Mouse (Mus musculus) stomach, embryonic 16.5 days (tissue): ENCODE measurements around the gene Oxct2b. TPM values are rescaled to one million over a fixed set of nuclear protein-coding genes. Genes with fewer than 3 reads are reported as not detected.

Source experiments
- ATAC-seq: fragments of 200-750 bp; cut with Nextera tagmentation; 2 replicates; pipeline ENCODE4 v1.8.0; 2017; ENCODE audit warnings: moderate number of reproducible peaks, moderate TSS enrichment; ENCODE audit not compliant: insufficient read depth, low FRiP score
- H3K27ac ChIP-seq: fragments of 300-500 bp; sonication (generic); 2 replicates; pipeline ENCODE4 v1.5.1; 2014; ENCODE audit warnings: low read length
- H3K27me3 ChIP-seq: fragments of 300-500 bp; sonication (generic); 2 replicates; pipeline ENCODE4 v1.6.1; 2014; ENCODE audit warnings: low read length, control low read depth, mixed read lengths; ENCODE audit not compliant: control insufficient read depth, insufficient read depth
- H3K36me3 ChIP-seq: fragments of 300-500 bp; sonication (generic); 2 replicates; pipeline ENCODE4 v1.6.1; 2014; ENCODE audit warnings: low read length; ENCODE audit not compliant: control insufficient read depth, insufficient read depth
- H3K4me1 ChIP-seq: fragments of 300-500 bp; sonication (generic); 2 replicates; pipeline ENCODE4 v1.6.1; 2014; ENCODE audit warnings: low read length, control low read depth, mixed read lengths; ENCODE audit not compliant: control insufficient read depth, insufficient read depth
- H3K4me2 ChIP-seq: fragments of 300-500 bp; sonication (generic); 2 replicates; pipeline ENCODE4 v1.6.1; 2014; ENCODE audit warnings: low read depth, low read length, mixed read lengths
- H3K4me3 ChIP-seq: fragments of 300-500 bp; sonication (generic); replicated peaks from 2 replicates; pipeline ENCODE4 v1.5.1; 2014; ENCODE audit warnings: mild to moderate bottlenecking, low read length
- H3K9ac ChIP-seq: fragments of 300-500 bp; sonication (generic); 2 replicates; pipeline ENCODE4 v1.6.1; 2014; ENCODE audit warnings: low read length
- H3K9me3 ChIP-seq: fragments of 300-500 bp; sonication (generic); replicated peaks from 2 replicates; pipeline ENCODE4 v1.6.1; 2016; ENCODE audit warnings: low read length, control low read depth; ENCODE audit not compliant: control insufficient read depth
- WGBS: fragments of 180-500 bp; shearing (Covaris S2); extraction: QIAGEN DNeasy Blood & Tissue Kit; methylation state at CpG from one replicate; pipeline ENCODE4 v1.1.7; 2014; 5-methylcytosine and 5-hydroxymethylcytosine counted together
- polyA plus RNA-seq: library from polyadenylated mRNA; unstranded; fragments of >200 nt; fragmentation: Nextera tagmentation; extraction: Ambion mirVana; gene quantifications from 2 replicates; pipeline ENCODE4 v1.2.1, GENCODE M21; 2015

Oxct2b gene
- polyA plus RNA-seq, 1 experiment from 2014 or later = not detected

DNA sequence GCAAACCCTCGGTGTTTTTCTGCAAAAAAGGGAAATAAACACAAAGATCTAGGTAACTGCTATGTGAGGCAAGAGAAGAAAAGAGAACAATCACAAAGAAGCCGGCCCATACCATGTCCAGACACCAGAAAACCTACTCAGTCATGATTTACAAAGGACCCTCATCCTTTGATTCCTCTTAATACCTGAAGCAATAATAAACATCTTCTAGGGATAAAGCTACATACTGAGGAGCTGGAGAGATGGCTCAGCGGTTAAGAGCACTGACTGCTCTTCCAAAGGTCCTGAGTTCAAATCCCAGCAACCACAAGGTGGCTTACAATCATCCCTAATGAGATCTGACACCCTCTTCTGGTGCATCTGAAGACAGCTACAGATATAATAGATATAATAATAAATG, 21.5 kb downstream of the Oxct2b start:
- Histone ChIP-seq H3K27me3 (no peaks in the 10 kb centered on the region), H3K36me3 (peaks cover 14% of the 10 kb centered on the region; the same call in 1 of the 2 replicates), H3K9ac (no peak overlapping the region), H3K9me3 (no peaks in the 10 kb centered on the region), H3K27ac (no peak overlapping the region), H3K4me2 (no peak overlapping the region), H3K4me3 (no peak overlapping the region), H3K4me1 (peaks cover 10% of the 10 kb centered on the region)
- ATAC-seq = no peak
- 81% methylated on average over 3 of the region's 3 CpGs for WGBS

- H3K9ac ChIP-seq = peak within 1 kb of the TSS; percentile 76
- ATAC-seq = peak; percentile 98
- no peaks in the 10 kb centered on the region for H3K27me3 ChIP-seq
- H3K4me3 ChIP-seq = peak within 1 kb of the TSS; percentile 65
- H3K4me1 ChIP-seq = peaks cover 10% of the 10 kb centered on the region
- 0 out of 2 replicates have a peak, but pooled peaks cover 6% of the 10 kb centered on the region for H3K36me3 ChIP-seq
- H3K4me2 ChIP-seq = peak within 1 kb of the TSS; percentile 84
- no peaks in the 10 kb centered on the region for H3K9me3 ChIP-seq
- WGBS = under 1% methylated on average over 34 of the region's 34 CpGs
- peak within 1 kb of the TSS; percentile 88 for H3K27ac ChIP-seq
Observed at GRCm38 (mm10) chr4:123139513-123140154, 23.6 kb downstream of the Oxct2b start, which contains the start of gene Ppie. Gene Ppie, minus strand, starts transcription at chr4:123139951.

GRCm38 (mm10) chr4:123147446-123148150, 31.5 kb downstream of the Oxct2b start:
- H3K4me3 ChIP-seq = no peak overlapping the region
- no peaks in the 10 kb centered on the region for H3K4me1 ChIP-seq
- no peak for ATAC-seq
- H3K36me3 ChIP-seq = no peaks in the 10 kb centered on the region
- H3K4me2 ChIP-seq = no peak overlapping the region
- no peak overlapping the region for H3K27ac ChIP-seq
- no peaks in the 10 kb centered on the region for H3K9me3 ChIP-seq
- WGBS = 69% methylated on average over 5 of the region's 5 CpGs
- H3K9ac ChIP-seq = no peak overlapping the region
- no peaks in the 10 kb centered on the region for H3K27me3 ChIP-seq

DNA sequence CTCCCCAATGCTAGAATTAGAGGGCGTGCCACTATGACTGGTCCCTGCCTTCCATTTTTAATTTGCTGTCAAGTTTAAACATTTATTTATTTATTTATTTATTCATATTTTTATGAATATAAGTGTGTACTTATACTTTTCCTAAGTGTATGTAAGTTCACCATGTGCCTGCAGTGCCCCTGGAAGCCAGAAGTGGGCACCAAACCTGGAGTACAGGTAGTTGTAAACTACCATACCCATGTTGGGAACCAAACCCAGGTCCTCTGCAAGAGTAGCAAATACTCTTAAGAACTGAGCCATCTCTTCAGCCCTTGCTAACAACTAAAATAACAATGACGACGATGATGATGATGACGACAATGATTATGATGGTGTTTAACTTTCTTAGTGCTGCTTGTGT, 35.9 kb downstream of the Oxct2b start:
- Histone ChIP-seq H3K27me3 (no peaks in the 10 kb centered on the region), H3K9ac (no peak overlapping the region), H3K9me3 (no peaks in the 10 kb centered on the region), H3K27ac (no peak overlapping the region), H3K4me2 (no peak overlapping the region), H3K36me3 (no peaks in the 10 kb centered on the region), H3K4me1 (no peaks in the 10 kb centered on the region), H3K4me3 (no peak overlapping the region)
- WGBS = 78% methylated on average over 4 of the region's 4 CpGs
- ATAC-seq = no peak

DNA sequence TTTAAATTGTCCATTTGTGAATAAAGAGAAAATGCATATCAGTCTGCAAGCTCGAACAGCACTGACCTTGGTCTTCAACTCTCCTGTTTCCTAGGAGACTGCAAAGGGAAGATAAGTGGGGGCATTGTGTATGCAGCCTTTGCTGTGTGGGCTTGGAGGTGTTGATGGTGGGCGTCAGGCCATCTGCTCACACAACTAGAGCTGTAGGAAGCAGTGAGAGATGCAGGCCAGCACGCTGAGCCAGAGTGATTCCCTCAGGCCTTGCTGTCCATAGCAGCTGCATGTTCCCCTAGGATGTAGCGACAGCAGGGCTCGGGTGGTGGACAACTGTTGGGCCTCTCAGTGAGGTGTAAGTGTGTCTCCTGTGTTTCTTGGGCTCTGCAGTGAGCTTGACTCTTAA, 36.9 kb downstream of the Oxct2b start:
- no peaks in the 10 kb centered on the region for H3K27me3 ChIP-seq
- no peak overlapping the region for H3K4me3 ChIP-seq
- no peak for ATAC-seq
- no peaks in the 10 kb centered on the region for H3K36me3 ChIP-seq
- 44% methylated on average over 5 of the region's 5 CpGs for WGBS
- H3K27ac ChIP-seq = no peak overlapping the region
- no peaks in the 10 kb centered on the region for H3K9me3 ChIP-seq
- no peak overlapping the region for H3K9ac ChIP-seq
- H3K4me1 ChIP-seq = no peaks in the 10 kb centered on the region
- no peak overlapping the region for H3K4me2 ChIP-seq

- Histone ChIP-seq H3K4me3 (no peak overlapping the region), H3K9me3 (no peaks in the 10 kb centered on the region), H3K27me3 (no peaks in the 10 kb centered on the region), H3K27ac (no peak overlapping the region), H3K4me1 (no peaks in the 10 kb centered on the region), H3K9ac (no peak overlapping the region), H3K4me2 (no peak overlapping the region), H3K36me3 (no peaks in the 10 kb centered on the region)
- no peak for ATAC-seq
- 16% methylated on average over 4 of the region's 4 CpGs for WGBS
Observed at GRCm38 (mm10) chr4:123155004-123155403, 38.9 kb downstream of the Oxct2b start.

- Histone ChIP-seq H3K9ac (no peak overlapping the region), H3K4me2 (no peak overlapping the region), H3K36me3 (no peaks in the 10 kb centered on the region), H3K9me3 (no peaks in the 10 kb centered on the region), H3K4me1 (no peaks in the 10 kb centered on the region), H3K27me3 (no peaks in the 10 kb centered on the region), H3K27ac (no peak overlapping the region), H3K4me3 (no peak overlapping the region)
- 50% methylated on average over 2 of the region's 2 CpGs for WGBS
- no peak for ATAC-seq
Observed at GRCm38 (mm10) chr4:123155427-123155826, 39.4 kb downstream of the Oxct2b start.

DNA sequence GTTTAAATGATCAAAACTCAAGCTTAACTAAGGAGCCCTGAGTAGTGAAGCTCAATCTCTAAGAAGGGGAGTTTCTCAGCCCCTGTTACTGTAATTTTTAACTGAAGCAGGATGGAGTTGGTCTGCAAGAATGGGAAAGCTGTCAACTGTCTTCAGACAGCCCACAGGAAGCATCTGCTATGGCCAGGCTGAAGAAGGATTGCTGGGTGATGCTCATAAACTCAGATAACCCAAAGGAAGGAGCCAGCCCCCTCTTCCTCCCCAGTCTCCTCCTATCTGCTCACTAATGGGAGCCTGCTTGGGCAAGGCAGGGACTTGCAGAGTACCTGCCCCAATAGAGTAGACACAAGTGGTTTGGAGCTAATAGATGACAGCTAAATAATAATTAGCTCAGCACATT, 39.8 kb downstream of the Oxct2b start:
- ATAC-seq = no peak
- Histone ChIP-seq H3K9me3 (no peaks in the 10 kb centered on the region), H3K4me3 (no peak overlapping the region), H3K9ac (no peak overlapping the region), H3K27me3 (no peaks in the 10 kb centered on the region), H3K4me2 (no peak overlapping the region), H3K27ac (no peak overlapping the region), H3K36me3 (no peaks in the 10 kb centered on the region), H3K4me1 (no peaks in the 10 kb centered on the region)

- no peaks in the 10 kb centered on the region for H3K9me3 ChIP-seq
- H3K4me3 ChIP-seq = no peak overlapping the region
- no peak overlapping the region for H3K27ac ChIP-seq
- H3K4me1 ChIP-seq = peaks cover 7% of the 10 kb centered on the region; the same call in 1 of the 2 replicates
- H3K4me2 ChIP-seq = no peak overlapping the region
- ATAC-seq = no peak
- H3K9ac ChIP-seq = no peak overlapping the region
- no peaks in the 10 kb centered on the region for H3K36me3 ChIP-seq
- WGBS = 71% methylated on average over 6 of the region's 6 CpGs
- no peaks in the 10 kb centered on the region for H3K27me3 ChIP-seq
Observed at GRCm38 (mm10) chr4:123160571-123160970, 44.5 kb downstream of the Oxct2b start.
